Mouse (Mus musculus) left cerebral cortex, postnatal 14 days (tissue): ENCODE measurements at regions not wholly inside any gene's neighbourhood (a gene's known extent, or its start where the extent isn't known, plus 50 kb on each side); places are given as distances from the start of the nearest gene placed in this dataset.
"Not testable (repeated sequence)": the region's sequence is repeated elsewhere in the genome, so short reads cannot be mapped to it uniquely, and the experiment has no call there.

Source experiments
- DNase-seq, 2 experiments: peaks; one replicate each; pipeline ENCODE4 v3.0.0; 2021 to 2022; ENCODE audit warnings: low spot score in 2 of 2, mixed read lengths in 1 of 2
- intact Hi-C: fragments of 180-260 bp; cut with DNase I; formaldehyde crosslinking; loops from one replicate; pipeline ENCODE4 v1.15.1; 2025

GRCm38 (mm10) chr14:9389878-9390536 lies 724.0 kb upstream of the 4930452B06Rik start:
- not testable (repeated sequence) for DNase-seq
- intact Hi-C loops, result loop anchor here (10.0 kb wide), 1 partner anchor 915 kb away; no protein-coding TSS in a partner anchor

GRCm38 (mm10) chr14:9389180-9389579 lies 723.1 kb upstream of the 4930452B06Rik start:
- intact Hi-C loops, result no loop called here
- no peak for DNase-seq
